Mouse (Mus musculus) retina, embryonic 14.5 days (tissue): ENCODE data around the gene Atxn7l1.

Experiments
- DNase-seq: peaks from one replicate; pipeline ENCODE4 v3.0.0-alpha.2; 2015; ENCODE audit warnings: low spot score

Atxn7l1 gene

DNA sequence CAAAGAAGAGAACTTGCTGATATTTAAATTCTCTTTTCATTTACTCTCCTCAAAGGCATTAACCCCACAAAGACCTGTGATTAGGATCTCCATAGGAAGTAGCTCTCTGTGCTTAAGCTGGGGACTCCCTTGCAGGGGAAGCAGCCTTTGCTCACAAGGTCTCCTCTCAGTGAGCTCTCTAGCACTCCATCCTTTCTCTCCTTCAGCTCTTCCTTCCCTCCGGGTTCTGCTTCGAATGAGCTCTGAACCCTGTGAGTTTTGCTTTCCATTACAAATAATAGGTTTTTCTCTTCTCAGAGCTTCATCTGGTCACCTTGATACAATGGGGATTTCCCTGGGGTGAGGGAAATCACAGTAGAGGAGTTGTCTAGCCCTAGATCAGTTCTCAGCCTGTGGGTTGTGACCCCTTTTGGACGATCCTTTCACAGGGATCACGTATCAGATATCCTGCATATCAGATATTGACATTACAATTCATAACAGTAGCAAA, 35.7 kb downstream of the Atxn7l1 start:
- no peak for DNase-seq

DNA sequence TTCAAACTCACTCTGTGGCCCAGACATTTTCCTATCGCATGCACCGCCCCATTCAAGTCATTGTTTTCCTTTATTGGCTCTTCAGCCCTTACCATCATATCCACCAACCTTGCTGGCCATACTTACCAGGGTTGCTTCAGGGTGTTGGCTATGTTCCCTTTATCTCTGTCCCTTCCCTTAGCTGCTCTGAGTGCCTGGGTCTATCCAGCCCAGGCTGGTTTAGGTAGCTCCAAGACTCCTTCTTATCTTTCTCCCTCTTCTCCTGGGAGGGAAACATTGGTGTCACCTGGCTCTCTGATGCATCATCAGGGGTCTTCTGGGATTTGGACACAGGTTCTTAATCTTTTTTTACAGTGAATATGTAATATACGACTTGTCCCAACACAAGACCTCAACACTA, 36.6 kb downstream of the Atxn7l1 start:
- no peak for DNase-seq

DNA sequence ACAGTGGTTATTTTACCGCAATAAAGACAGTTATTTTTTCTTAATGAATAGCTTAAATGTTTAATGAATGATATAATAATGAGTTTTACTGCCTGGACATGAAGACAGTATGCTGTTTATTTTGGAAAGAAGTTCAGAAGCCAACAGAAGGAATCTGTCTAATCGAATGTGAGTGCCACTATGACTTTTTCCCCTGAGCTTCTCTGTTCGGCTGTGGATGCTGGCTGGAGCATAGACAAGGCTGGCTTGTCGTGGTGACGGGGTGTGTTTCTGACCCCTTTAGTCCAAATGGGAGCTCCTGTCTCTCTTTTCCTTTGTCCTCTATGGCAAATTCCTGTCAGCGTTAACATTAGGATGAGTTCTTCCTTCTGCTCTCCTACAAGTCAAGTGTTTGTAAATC, 37.6 kb downstream of the Atxn7l1 start:
- no peak for DNase-seq

DNA sequence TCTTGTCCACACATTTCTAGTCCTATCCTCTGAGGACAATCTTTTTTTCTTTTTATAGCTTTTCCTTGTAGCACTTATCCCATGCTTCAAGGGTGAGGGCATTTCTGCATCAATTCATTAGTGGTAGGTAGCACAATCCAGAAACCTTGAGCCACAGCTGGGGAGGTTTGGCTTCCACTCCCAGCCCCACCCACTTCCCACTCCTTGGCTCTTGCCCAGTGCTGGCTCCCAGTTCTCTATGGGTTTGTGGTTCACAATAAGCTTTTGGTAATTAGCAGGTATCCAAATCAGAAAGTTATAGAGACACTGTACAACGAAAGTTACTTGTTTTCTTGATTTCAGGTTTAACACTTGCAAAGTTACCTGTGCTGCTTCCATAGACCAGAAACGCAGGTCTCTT, 38.8 kb downstream of the Atxn7l1 start:
- DNase-seq = no peak

DNA sequence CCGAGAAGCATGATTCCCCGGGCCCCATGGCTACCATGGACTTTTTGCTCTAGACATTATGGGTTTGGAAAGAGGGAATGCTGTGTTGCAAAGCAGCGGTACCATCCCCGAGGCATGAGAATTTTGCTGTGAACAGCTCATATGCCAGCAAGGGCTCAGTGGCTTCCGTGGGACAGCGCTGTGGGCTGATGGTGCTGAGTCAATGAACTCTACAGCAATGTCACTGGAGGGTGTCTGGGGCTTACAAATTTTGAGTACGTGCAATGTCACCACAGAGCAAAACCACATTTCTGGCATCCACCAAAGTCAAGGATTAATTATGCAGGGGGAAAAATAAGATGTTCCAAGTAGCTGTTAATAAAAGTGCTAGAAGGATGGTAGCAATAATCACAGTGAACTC, 42.6 kb downstream of the Atxn7l1 start:
- DNase-seq = no peak

DNA sequence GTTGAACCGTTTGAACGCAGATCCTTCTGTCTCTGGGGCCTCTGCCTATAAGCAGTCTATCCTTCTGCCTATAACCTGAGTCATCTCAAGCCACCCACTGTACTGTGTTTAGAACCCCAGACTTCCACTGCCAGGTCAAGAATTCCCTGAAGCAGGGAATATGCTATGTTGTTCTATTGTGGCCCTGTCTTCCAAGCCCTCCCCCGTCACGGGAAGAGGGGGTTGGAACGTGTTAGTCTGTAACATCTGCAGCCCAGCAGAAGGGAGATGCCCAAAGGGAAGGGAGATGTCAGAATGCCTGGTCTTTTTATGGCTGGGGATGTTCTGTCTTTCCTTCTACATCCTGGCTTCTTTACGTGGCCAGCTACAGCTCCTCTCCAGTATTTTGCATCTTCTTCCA, 43.1 kb downstream of the Atxn7l1 start:
- DNase-seq = no peak

DNA sequence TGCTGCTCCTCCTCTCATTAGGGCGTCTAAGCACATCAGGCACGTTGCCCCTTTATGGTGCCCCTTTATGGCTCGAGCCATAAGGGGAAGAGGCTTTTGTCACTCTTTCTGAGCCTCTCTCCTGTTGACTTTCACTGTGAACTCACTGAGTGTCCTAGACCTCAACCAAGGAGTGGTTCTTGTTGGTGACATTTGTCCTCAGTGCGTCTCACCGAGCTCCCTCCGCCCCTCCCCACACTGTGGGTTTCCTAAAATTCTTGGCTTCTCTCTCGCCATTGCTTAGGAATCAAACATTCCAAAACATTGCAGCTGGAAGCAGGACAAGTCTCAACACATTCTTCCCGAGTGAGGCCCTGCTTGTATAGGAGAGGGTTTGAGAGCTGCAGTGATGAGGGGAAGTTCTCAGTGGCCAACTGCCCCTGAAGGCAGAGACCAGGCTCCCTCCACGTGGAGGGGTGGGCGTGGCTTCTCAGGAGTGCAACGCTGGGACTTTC, 46.0 kb downstream of the Atxn7l1 start:
- no peak for DNase-seq

DNA sequence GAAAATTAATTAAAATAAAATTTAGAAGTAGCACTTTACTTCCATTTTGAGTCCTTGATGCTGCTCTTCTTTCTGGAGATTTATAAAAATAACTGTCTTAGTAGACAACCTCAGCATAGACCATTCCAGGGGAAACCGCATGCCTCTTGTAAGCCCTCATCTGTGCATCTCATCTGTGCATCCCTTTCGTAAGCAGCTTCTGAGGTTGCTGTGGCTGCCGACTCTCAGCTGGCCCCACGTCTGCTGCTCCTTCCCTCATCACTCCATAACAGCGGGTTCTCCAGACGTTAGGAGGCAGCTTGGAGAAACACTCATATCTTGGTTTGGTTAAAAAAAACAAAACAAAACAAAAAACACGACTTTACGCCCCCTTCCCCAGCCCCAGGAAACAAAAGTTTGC, 47.7 kb downstream of the Atxn7l1 start:
- no peak for DNase-seq

DNA sequence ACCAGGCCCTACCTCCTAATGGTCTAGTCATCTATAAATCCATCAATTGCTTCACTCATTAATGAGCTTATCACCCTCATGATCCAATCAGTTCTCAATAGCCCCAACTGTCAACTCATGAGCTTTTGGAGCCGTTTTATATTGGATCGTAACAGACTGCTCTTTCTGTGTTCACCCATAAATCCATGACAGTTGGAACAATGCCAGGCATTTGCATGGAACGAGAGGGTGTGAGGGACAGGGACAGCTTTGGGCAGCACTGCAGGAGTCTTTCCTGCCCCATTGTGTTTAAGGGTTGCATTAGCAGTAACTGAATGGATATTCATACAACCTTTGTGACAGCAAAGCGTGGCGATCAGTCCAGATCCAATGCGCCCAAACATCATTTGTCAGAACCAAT, 49.8 kb downstream of the Atxn7l1 start:
- DNase-seq = no peak

DNA sequence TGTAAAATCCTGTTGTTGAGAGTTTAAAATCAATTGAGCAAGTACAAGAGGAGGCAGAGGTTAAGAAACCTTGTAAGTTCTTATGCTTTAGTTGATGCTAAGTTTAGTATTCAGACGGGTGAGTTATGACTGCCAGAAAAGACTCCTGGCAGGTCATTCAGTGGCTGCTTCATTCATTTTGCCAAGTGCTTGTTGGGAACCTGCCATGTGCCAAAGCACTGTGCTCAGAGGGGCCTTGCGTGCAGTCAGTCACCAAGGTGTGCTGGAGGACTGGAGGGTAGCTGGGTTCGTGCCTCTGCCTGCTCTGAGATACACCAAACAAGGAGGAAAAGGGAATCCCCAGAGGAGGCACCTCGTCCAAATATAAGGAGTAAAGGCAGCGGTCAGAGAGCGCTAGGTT, 50.3 kb downstream of the Atxn7l1 start:
- DNase-seq = no peak

DNA sequence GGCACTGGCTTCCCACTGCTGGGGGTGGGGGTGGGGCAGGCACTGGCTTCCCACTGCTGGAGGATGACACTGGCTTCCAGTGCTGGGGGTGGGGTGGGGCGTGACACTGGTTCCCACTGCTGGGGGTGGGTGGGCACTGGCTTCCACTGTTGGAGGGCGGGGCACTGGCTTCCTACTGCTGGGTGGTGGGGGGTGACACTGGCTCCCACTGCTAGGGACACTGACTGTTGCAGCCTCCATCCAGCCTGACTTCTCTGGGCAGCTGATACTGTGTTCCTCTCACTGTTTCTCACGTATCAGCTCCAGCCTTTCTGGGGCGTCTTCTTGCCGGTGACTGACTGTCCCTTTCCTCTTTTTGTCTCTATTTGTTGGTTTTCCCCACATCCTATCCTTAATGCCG, 53.6 kb downstream of the Atxn7l1 start:
- no peak for DNase-seq

DNA sequence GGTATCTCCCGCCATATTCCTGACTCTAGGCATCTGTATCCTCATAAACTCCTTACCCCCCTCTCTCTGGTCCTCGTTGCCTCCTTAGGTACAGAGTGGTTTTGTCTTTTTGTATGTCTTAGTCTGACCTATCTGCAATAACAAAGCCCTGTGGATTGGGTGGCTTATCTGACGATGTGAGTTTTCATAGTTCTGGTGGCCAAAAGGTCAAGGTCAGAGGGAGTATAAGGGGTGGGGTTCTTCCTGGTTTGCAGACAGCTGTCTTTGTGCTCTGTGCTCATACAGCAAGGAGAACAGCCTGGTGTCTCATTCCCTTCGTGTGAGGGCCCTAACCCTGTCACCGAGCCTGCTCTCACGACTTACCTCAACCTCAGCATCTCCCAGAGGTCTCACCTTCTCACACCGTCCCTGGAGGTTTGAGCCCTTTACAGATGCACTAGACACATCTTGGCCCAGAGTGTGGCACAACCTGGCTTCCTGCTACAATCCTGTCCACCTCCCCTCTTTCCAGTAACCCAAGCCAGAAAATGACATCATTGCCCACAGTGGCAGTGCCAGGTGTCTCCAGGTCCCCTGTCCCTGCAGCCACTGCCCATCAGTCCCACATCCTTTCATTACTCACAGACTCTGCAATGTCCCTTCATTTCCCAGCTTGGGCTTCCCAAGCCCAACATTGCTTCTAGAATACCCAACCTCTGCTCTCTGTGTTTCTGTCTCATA, 54.2 kb downstream of the Atxn7l1 start:
- no peak for DNase-seq

DNA sequence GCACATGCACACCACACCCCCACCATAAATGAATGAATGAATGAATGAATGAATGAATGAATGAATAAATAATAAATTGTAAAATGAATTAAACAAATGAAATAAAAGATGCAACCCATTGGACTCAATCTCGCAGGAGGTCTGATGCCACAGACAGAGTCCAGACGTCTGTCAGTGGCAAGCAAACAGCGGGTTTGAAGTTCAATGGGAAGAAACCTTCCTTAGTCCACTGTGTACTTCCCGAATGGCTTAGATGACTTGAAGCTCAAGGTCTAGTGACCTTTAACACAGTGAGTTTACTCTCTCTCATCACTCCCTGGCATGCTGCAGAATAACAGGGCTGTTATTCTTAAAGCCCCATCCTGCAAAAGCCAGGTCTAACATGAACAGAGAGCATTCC, 57.8 kb downstream of the Atxn7l1 start:
- no peak for DNase-seq

DNA sequence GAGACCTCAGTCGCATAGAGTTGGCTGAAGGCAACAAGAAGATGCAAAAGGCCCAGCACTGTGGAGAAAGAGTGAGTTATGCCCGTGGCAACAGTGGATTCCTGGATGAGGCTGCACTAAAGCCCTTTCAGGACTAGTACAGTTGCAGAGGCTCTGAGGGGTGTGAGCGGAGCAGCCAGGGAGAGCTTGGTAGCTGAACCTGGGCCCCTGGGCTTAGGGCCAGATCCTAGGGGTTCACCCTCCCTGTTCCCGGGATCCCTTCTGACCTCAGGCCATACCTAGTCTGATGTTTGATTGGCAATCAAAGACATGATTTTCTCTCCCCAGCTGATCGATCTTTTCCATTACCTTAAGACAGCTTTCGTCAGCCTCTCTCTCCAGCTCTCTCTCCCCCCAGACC, 58.8 kb downstream of the Atxn7l1 start:
- no peak for DNase-seq

DNA sequence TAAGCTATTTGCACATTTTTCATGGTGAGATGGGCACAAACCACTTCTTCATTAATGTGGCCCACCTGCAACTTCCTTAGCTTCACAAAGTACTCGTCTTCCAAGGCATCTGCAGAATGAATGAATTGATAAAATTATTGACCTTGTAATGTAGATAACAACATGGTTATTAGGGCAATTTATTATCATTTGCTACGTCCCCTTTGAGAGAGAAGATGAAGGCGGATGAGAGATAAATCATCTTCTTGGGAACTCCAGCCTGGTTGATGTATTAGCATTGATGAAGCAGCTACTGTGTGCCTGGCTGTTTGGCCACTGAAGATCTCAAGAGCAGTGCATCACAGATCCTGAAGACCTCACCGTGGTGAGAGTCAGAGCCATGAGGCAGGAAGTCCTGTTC, 63.4 kb downstream of the Atxn7l1 start:
- DNase-seq = no peak

DNA sequence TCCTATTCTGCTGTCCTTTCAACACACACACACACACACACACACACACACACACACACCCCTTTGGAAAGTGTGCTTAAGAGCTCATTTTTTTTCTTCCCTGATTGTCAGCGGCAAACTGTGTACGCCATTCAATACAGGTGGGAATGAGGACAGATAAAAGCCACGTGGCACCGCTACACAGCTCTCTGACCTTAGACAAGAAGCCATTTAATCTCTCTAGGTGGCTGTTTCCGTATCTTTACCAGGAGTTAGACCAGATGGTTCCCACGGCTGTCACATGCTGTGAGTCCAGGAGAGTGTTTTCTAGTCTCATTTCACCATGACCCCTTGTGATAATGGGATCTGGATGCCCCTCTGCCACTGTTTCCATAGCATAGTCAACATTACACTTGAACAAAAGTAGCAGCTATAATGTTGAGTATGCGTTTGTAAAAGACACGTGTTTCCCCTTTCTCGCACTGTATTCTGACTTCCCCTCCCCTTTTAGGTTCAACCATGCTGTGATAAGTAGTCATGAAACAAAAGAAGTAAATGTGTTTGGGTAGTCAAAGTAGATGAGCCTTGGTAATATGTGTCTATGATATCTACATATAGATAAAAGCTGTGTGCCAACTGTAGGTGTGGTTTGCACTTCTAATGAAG, 70.8 kb downstream of the Atxn7l1 start:
- DNase-seq = no peak

DNA sequence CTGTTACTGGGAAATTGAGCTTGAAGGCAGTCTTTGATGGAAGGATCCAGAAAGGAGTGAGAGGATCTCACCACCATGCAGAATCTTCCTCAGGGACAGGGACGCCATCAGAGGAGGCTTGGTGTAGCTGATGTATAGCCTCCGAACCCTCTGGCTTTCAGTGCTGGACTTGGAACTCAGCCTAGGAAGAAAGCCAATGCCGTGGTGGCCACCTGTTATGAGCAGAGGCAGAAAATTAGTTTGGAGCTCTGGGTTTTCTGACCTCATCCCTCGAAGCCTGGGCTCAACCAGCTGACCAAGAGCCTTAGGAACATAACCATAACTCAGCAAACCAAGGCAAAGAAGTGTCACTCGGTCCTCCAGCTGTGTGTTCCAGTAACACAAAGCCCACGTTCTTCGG, 71.9 kb downstream of the Atxn7l1 start:
- no peak for DNase-seq

DNA sequence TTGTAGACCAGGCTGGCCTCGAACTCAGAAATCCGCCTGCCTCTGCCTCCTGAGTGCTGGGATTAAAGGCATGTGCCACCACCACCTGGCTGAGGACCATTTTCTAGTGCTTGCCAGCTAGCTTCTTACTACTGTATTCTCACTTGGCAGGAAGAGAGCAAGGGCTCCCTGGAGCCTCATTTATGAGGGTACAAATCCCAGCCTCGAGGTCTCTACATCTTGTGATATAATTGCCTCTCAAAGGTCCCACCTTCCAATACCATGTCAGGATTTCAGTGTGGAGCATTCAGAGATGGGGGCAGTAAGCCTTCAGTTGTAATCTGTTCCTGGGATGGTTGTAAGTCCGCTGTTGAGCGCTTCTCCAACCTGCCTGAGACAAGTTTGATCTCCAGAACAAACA, 72.6 kb downstream of the Atxn7l1 start:
- no peak for DNase-seq

DNA sequence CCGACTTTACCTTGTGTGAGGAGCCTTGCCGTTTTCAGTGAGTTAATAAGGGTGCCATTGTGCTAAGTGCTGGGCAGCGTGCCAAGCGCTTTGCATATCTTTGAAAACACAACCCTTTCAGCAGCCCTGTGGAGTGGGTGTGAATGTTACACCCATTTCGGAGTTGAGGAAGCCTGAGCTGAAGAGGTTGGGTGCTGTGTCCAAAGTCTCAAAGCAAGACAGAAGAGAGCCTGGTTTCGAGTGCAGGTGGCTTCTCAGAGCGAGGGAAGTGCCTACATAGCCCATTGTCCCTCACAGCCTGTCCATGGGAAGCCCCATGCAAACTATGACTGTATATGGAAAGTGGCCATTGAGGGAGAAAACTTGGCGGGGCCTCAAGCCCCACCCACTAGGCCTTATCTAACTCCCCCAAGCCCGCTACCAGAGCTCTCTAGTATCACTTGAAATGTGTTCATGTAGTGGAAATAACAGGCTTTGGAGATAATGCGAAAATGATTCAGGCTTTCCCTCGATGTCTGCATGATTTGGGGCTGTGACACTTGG, 73.1 kb downstream of the Atxn7l1 start:
- no peak for DNase-seq

DNA sequence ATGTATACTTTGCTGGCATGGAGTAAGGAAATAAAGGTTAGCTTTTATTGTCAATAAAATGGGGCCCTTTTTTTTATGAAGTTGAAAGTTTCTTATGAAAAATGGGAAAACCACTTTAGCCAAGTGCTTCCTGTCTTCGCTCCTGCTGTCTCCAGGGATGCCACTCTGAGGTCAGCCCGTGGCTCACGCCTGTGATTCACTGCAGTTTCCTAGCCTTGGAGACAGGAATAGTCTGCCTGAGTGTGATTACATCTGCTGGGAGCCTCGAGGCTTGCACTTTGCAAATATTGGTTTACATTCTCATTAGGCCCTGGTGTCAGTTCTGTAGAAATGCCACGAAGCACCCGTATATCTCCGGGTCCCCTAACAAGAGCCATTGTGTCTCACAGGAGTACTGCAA, 74.7 kb downstream of the Atxn7l1 start:
- no peak for DNase-seq

DNA sequence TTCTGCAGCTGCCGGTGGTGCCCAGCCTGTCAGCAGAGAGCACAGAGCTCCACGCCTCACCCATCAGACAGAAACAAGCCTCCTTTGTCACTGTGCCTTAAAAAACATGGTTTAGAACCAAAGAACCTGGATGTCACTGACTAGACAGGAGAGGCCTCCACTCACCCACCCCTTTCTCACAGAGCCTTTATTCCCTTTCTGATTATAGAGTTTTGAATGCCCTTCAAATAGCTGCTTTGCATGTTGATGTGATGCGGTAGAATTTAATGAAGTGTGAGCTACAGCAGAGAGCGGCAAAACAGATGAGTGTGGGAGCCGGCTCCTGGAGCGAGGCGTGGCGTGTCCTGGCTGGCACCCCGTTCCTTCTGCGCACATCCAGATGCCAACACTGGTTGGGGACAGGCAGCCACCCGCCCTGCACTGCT, 77.6 kb downstream of the Atxn7l1 start:
- DNase-seq = no peak

DNA sequence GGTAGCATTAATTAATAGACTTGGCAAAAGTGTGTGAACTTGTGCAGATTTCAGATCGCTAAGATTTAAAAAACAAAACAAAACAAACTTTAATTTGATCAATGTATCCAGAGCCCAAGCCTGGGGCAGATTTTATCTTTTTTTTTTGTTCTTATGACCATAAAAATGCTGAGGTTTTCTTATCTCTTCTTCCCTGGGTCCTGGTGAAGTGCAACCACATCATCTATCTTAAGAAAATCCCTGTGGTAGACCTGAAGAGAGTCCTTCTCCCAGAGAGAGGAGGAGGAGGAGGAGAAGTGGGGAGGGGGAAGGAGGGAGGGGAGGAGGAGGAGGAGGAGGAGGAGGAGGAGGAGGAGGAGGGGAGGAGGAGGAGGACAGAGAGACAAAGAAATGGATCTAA, 78.5 kb downstream of the Atxn7l1 start:
- no peak for DNase-seq

DNA sequence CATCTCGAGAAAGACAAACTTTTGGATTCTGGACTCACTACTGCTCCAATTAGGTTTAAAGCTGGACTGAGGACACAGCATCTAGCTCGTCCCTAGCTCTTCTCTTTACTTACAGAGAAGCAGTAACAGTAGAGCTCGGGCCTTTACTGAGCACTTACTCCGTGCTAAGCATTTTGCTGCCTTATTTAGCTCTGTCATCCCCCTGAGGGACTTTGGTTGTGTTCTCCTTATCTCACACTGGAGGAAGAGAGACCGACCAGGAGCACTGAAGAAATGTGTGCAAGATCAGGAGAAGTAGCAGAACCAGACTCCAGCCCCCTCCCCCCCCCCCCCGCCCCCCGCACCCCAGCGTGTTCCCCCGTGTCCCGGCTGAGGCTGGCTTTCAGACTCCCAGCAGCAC, 79.1 kb downstream of the Atxn7l1 start:
- no peak for DNase-seq

DNA sequence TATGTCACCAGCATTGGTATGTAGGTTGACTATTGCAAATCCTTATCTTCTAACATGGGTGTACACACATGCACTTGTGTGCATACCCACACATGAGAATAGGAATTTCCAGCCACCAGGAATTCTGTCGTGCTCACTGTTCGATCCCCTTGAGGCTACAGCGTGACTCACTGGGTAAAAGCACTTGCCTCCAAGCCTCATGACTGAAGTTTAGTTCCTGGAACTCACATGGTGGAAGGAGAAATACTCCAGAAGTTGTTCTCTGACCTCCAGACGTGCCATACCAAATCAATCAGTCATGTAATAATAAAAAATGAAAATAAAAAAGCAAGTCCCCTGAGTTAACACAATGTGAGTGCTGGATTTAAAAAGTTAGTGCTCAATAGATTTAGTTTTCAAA, 87.8 kb downstream of the Atxn7l1 start:
- no peak for DNase-seq
